ENCODE assay signal across 19 mouse cellular contexts in genomic region chr19:28374524-28374923, GRCm38 (mm10).
"Had no signal": no experiment of that assay in that cellular context is flagged by ENCODE, and none has a peak within 500 bp of the region (broad histone marks: within the 10 kb centered on the region; RNA-seq: fewer than 3 reads in every experiment).

No protein-coding gene starts in this region.

- H3K9me3 ChIP-seq: kidney, embryonic 15.5 days; limb, embryonic 10.5 days; limb, embryonic 13.5 days; liver, embryonic 12.5 days; liver, embryonic 15.5 days; lung, embryonic 15.5 days had no signal

- H3K4me2 ChIP-seq: kidney, embryonic 15.5 days; limb, embryonic 13.5 days; liver, embryonic 12.5 days; liver, embryonic 15.5 days; lung, embryonic 15.5 days; midbrain, embryonic 11.5 days had no signal

- H3K36me3 ChIP-seq: kidney, embryonic 15.5 days; limb, embryonic 10.5 days; limb, embryonic 13.5 days; liver, embryonic 12.5 days; liver, embryonic 15.5 days; lung, embryonic 15.5 days had no signal

- H3K27me3 ChIP-seq: kidney, embryonic 15.5 days; limb, embryonic 13.5 days; liver, embryonic 12.5 days; liver, embryonic 15.5 days; lung, embryonic 15.5 days; megakaryocyte, embryonic 14.5 days had no signal

- DNase-seq: kidney, adult 8-10 months; kidney, postnatal 14 days; kidney, postnatal 4 days; layer of hippocampus, adult 9-11 months; layer of hippocampus, postnatal 36 days; liver; lung, adult 18-20 months; lung, postnatal 10 days; lung, postnatal 36 days; midbrain, embryonic 14.5 days; thymus, postnatal 25 days had no signal

- ATAC-seq: liver, embryonic 12.5 days had no signal

- H3K4me3 ChIP-seq: kidney, embryonic 15.5 days; limb, embryonic 10.5 days; limb, embryonic 13.5 days; liver, embryonic 12.5 days; liver, embryonic 15.5 days; lung, embryonic 15.5 days; megakaryocyte, embryonic 14.5 days had no signal

- H3K4me1 ChIP-seq: liver, embryonic 12.5 days; liver, embryonic 15.5 days; megakaryocyte, embryonic 14.5 days had no signal

- H3K9ac ChIP-seq: kidney, embryonic 15.5 days; limb, embryonic 13.5 days; liver, embryonic 12.5 days; liver, embryonic 15.5 days; lung, embryonic 15.5 days had no signal

- H3K27ac ChIP-seq: kidney, embryonic 15.5 days; limb, embryonic 10.5 days; limb, embryonic 13.5 days; liver, embryonic 12.5 days; liver, embryonic 15.5 days; lung, embryonic 15.5 days had no signal
